Mouse (Mus musculus): ENCODE data around the gene Parp11.
"Not testable (repeated sequence)": the region's sequence is repeated elsewhere in the genome, so short reads cannot be mapped to it uniquely, and the experiment has no call there.

Gene Parp11

DNA sequence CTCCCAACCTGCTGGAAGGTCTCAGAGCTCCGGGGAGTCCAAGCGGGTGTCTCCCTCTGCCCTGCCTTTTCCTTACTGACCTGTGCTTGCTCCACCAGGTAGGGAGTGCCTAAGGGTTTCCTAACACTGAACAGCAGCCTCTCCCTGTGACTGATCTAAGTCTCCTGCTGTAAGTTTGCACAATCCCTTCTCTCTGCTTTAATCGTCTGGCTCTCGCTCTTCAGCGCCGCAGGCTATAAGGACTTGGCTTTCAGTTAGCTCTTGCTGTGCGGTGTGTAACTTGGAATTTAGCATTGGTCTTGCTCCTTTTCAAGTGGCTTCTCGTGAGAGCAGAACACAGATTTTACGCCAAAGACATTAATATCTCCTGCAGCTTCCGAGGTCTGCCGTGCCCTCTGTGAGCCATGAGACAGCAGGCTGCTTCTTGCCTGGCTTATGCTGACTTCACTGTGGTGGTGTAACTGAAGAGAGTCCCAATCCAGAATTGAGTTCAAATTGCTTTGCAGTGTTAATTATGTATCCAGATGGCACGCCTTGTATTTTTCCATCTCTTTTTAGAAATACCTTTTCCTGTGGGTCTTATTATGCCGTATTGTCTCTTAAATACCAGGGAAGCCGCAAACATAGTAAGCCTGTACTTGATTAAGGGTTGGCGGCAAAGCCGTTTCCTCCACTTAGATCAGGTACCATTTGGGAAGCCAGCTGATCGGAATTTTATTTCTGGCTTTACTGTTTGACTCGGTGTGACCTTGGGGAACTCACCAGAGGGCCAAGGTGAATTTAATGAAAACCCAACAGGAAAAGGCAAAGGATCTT lies 50.4 kb downstream of the Parp11 start:
- no peak for DNase-seq (ENCODE audit: low spot score)

DNA sequence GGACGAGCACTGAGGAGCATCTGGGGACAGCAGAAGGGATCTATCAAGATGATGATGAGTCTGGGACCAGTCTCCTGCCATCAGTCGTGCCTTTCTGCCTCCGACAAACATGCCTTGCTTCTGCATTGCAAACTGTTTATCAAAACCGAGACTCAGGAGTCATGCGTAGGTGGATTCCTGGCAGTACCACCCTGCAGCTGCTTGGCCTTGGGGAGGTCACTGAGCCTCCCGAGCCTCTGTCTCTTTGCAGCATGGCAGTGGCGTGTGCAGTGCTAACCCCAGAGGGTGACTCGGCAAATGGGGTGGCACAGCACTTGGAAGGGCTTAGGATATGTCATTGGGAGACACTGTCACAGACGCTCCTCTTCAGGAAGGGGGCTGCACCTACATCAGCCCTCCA lies 53.5 kb downstream of the Parp11 start:
- no peak for DNase-seq (ENCODE audit: low spot score)

DNA sequence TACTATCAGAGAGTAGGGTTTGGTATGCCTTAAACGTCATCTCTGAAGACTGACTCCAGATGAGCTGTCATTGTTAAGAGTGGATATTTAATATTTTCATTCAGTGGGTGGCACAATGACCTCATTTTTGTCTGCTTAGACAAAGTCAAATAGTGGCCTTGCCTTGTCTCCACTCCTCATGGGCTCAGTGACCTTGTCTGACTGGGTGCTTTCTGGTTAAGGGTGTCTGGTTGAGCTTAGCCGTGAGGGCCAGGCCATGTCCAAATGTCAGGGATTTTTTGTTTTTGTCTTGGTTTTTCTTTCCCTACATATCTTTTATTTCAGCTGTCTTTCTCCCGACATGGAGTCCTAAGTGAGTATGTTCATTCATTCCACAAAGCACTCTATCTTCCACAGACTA lies 54.2 kb downstream of the Parp11 start:
- no peak for DNase-seq (ENCODE audit: low spot score)

DNA sequence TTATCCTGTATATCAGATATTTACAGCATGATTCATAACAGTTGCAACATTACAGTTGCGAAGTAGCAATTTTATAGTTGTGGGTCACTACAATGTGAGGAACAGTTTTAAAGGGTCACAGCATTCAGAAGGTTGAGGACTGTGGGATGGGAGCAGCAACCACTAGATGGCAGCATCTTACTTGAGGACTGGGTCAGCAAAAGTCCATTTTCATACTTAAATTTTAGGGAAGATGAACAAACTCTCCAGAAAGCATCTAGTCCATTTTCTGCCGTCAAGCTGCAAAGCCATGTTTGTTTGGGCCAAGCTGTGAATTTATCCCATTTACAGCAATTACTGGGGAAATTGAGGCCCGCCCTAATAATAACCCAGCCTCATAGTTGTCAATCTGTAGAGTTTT lies 55.9 kb downstream of the Parp11 start:
- DNase-seq (ENCODE audit: low spot score), result peak; percentile 24

DNA sequence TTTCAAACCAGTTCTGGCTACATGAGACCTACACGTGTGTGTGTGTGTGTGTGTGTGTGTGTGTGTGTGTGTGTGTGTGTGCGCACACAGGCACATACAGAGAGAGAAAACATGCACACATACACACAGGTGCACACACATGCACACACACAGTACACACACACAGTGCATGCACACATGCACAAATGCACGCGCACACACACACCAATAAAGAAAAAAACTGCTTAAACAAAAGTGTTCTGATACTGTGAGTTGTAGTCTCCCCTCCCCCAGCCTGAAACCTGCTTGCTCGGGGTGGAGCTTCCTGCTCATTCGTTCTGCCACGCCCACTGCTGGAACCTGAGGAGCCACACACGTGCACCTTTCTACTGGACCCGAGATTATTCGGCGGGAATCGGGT lies 67.1 kb downstream of the Parp11 start:
- not testable (repeated sequence) for DNase-seq (ENCODE audit: low spot score)

DNA sequence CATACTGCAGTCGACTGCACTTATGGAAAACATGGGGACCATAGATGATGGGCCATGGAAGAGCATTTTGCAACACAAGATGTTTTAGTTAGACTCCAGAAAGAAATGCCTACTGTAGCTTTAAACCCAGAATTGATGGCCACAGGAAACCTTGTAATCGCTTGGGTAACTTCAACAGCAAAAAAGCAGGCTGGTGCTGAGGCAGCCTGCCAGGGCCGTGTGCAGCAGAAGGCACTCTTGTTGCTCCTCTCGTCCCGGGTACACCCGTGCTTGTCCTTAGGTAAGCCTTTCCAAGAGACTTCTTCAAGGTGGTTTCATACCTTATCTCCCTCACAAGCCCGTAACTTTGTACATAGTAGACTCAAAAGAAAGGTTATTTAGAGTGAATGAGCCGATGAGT lies 74.5 kb downstream of the Parp11 start:
- no peak for DNase-seq (ENCODE audit: low spot score)

GRCm38 (mm10) chr6:127522326-127522725 lies 75.7 kb downstream of the Parp11 start:
- no peak for DNase-seq (ENCODE audit: low spot score)

DNA sequence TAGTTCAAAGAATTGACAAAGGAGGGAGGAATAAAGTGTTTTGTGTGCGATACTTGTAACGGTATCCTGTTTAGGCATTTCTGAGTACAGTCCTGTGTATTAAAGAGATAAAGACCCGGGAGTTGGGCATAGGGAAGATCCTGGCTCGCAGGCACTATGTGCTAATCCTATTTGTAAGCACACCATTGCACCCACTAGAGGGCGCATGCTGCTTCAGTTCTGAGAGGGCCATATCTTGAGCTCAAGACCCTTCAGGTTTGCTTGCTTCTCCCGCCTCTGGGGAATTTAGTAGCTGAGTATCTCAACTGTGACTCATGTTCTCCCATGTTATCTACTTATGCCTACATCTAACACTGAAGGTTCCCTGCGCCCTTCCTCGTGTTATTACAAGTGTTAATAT lies 77.8 kb downstream of the Parp11 start:
- peak; percentile 35 for DNase-seq (ENCODE audit: low spot score)

GRCm38 (mm10) chr6:127528625-127529024 lies 82.0 kb downstream of the Parp11 start:
- DNase-seq (ENCODE audit: low spot score), result no peak

DNA sequence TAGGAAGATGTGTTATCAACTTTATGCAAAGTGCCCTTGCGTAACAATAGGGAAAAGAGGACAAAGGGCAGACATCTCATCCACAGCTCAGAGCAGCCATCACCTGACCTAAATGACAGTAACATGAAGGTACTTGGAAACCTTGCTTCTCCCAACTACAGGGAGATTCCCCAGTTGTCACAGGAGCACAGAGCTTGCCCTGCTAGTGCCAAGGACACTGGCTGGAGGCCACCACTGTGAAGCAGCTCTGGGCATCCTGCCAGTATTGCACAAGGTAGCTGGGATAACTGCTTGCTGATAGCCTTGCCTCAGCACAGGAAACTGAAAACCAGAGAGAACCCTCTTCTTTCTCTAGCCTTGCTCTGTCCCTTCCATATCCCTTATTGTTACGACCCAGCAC lies 82.8 kb downstream of the Parp11 start:
- DNase-seq (ENCODE audit: low spot score), result peak; percentile 46

DNA sequence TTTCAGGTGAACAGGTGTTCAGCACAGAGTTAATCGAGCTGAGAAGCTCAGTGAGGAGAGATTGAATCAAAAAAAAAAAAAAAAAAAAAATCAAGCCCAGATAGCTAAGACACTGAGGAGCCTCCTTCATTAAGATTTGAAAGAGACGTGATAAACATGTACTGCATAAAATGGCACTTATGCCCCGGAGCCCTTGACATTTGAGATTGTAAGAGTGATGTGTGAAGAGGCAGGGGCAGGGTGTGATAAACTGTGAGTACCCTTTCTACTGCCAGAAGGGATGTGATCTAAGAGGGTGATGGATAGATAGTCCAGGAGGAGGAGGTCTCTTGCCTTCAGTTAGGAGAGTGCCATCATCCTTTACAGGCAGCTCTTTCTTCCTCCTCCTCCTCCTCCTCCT lies 83.6 kb downstream of the Parp11 start:
- DNase-seq (ENCODE audit: low spot score), result no peak

GRCm38 (mm10) chr6:127531412-127532205 lies 85.0 kb downstream of the Parp11 start:
- no peak for DNase-seq (ENCODE audit: low spot score)

- DNase-seq (ENCODE audit: low spot score), result no peak
These were observed 85.7 kb downstream of the Parp11 start for GRCm38 (mm10) chr6:127532304-127532703.

- DNase-seq (ENCODE audit: low spot score), result no peak
These were observed 87.1 kb downstream of the Parp11 start for GRCm38 (mm10) chr6:127533766-127534165.

DNA sequence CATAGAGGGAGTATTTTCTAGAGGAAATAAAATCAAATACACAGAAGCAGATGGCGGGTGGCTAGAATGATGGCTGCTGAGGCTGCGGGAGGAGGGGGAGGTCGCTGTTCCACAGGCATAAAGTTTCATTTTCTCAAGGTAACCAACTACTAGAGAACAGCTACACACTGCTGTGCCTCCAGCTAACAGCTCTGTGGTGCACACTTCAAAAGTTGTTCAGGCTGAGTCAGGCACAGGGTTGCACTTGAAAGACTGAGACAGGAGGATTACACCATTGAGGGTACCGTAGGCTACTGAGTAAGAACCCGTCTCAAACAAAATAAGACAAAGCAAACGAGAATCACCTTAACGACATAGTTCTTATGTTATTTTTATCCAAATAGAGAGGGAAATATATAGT lies 90.4 kb downstream of the Parp11 start:
- DNase-seq (ENCODE audit: low spot score), result no peak

- DNase-seq (ENCODE audit: low spot score), result no peak
These were observed 91.5 kb downstream of the Parp11 start for GRCm38 (mm10) chr6:127538118-127538517.

DNA sequence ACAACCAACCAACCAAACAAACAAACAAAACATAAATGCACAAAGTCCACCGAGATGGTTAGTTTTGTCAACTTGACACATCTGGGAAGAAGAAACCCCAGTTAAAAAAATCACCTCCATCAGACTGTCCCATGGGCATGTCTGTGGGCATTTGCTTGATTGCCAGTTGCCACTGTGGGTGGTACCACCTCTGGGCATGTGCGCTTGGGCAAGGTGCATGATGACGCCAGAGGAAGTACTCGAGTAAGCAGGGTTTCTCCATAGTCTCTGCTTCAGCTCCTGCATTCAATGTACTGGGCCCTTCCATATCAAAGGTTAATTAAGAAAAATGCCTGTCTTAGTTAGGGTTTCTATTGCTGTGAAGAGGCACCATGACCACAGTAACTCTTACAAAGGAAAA lies 92.6 kb downstream of the Parp11 start:
- DNase-seq (ENCODE audit: low spot score), result no peak

DNA sequence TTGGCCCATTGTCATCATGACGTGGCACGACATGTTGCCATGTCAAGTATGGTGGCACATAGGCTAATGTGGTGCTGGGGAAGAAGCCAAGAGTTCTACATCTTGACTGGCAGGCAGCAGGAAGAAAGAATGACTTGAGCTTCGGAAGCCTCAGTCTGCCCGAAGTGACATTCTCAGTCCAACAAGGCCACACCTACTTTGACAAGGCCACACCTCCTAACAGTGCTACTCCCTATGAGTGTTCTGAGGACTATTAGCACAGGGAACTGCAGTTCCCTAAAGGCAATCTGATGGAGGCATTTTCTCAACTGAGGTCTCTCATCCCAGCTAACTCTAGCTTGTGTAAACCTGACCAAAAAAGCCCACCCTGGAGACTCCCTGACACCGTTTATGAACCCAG lies 93.0 kb downstream of the Parp11 start:
- DNase-seq (ENCODE audit: low spot score), result no peak

- DNase-seq (ENCODE audit: low spot score), result no peak
These were observed 93.9 kb downstream of the Parp11 start for GRCm38 (mm10) chr6:127540517-127540916.

GRCm38 (mm10) chr6:127541617-127542374 lies 95.2 kb downstream of the Parp11 start:
- peak; percentile 35 for DNase-seq (ENCODE audit: low spot score)
